Comparison of ENCODE assay signal across 14 mouse cellular contexts in genomic region chr2:166102893-166103292, GRCm38 (mm10). TPM values are rescaled to one million over a fixed set of nuclear protein-coding genes. Genes with fewer than 3 reads are reported as not detected.
DNase-seq lines count a peak whose midpoint lies in the region; ATAC-seq lines count a peak whose summit lies in the region.
"Had no signal": no experiment of that assay in that cellular context is flagged by ENCODE, and none has a peak within 500 bp of the region (broad histone marks: within the 10 kb centered on the region; RNA-seq: fewer than 3 reads in every experiment).

No protein-coding gene starts in this region.

- no peak overlapping the region for H3K4me3 ChIP-seq in neural tube, embryonic 11.5 days (ENCODE audit: low read depth, low read length)
- no peak overlapping the region for H3K4me3 ChIP-seq in neural tube, embryonic 13.5 days
- H3K4me3 ChIP-seq: forebrain, embryonic 13.5 days; liver, embryonic 12.5 days; stomach, embryonic 15.5 days had no signal

- DNase-seq in heart, adult 11 months, result peak; percentile 99
- no peak for DNase-seq in heart, postnatal 4 days
- peak; percentile 45 for DNase-seq in neural tube, embryonic 11.5 days (ENCODE audit: low spot score)
- DNase-seq in neural tube, embryonic 10.5 days (ENCODE audit: extremely low spot score, low spot score), result no peak
- DNase-seq in heart, postnatal 10 days, result peak; percentile 47 to 56
- DNase-seq in liver, result no peak
- no peak for DNase-seq in urinary bladder, postnatal 10 days (ENCODE audit: low spot score)
- DNase-seq: adrenal gland, postnatal 10 days; gastrocnemius, postnatal 25 days; lung, postnatal 4 days had no signal

- H3K9ac ChIP-seq in neural tube, embryonic 11.5 days (ENCODE audit: low read length), result no peak overlapping the region
- H3K9ac ChIP-seq in neural tube, embryonic 13.5 days, result no peak overlapping the region
- H3K9ac ChIP-seq: forebrain, embryonic 13.5 days; liver, embryonic 12.5 days; stomach, embryonic 15.5 days had no signal

- no peaks in the 10 kb centered on the region for H3K27me3 ChIP-seq in neural tube, embryonic 11.5 days (ENCODE audit: control insufficient read depth, insufficient read depth, low read length)
- 0 out of 2 replicates have a peak, but pooled peaks cover 3% of the 10 kb centered on the region for H3K27me3 ChIP-seq in neural tube, embryonic 13.5 days
- H3K27me3 ChIP-seq: forebrain, embryonic 13.5 days; liver, embryonic 12.5 days; stomach, embryonic 15.5 days had no signal

- ATAC-seq in neural tube, embryonic 11.5 days (ENCODE audit: insufficient read depth, low FRiP score, low TSS enrichment), result no peak
- 0 out of 2 replicates have a peak, but pooled peaks have one; percentile 29 for ATAC-seq in neural tube, embryonic 13.5 days (ENCODE audit: low read depth)
- ATAC-seq: forebrain, embryonic 13.5 days; liver, embryonic 12.5 days had no signal

- peaks cover 2% of the 10 kb centered on the region; the same call in 1 of the 2 replicates for H3K4me1 ChIP-seq in neural tube, embryonic 11.5 days (ENCODE audit: control insufficient read depth, insufficient read depth, low read length)
- H3K4me1 ChIP-seq in neural tube, embryonic 13.5 days (replicated peaks), result peaks cover 78% of the 10 kb centered on the region
- H3K4me1 ChIP-seq: liver, embryonic 12.5 days; stomach, embryonic 15.5 days had no signal

- intact Hi-C loops in heart, postnatal 10 days (cut with DNase I), result no loop called here

- H3K9me3 ChIP-seq in neural tube, embryonic 11.5 days (ENCODE audit: control insufficient read depth, low read length), result no peaks in the 10 kb centered on the region
- H3K9me3 ChIP-seq in neural tube, embryonic 13.5 days, result no peaks in the 10 kb centered on the region
- H3K9me3 ChIP-seq: forebrain, embryonic 13.5 days; liver, embryonic 12.5 days; stomach, embryonic 15.5 days had no signal

- H3K27ac ChIP-seq in neural tube, embryonic 11.5 days (ENCODE audit: low read depth, low read length), result no peak overlapping the region
- peak overlapping the region; percentile 70 for H3K27ac ChIP-seq in neural tube, embryonic 13.5 days (replicated peaks)
- H3K27ac ChIP-seq: forebrain, embryonic 13.5 days; liver, embryonic 12.5 days; stomach, embryonic 15.5 days had no signal

- 57% methylated on average over 7 of the region's 7 CpGs for WGBS in neural tube, embryonic 11.5 days
- 36% methylated on average over 7 of the region's 7 CpGs for WGBS in neural tube, embryonic 13.5 days

- H3K4me2 ChIP-seq in neural tube, embryonic 11.5 days (ENCODE audit: low read depth), result no peak overlapping the region
- no peak overlapping the region for H3K4me2 ChIP-seq in neural tube, embryonic 13.5 days
- H3K4me2 ChIP-seq: forebrain, embryonic 13.5 days; liver, embryonic 12.5 days; stomach, embryonic 15.5 days had no signal

- H3K36me3 ChIP-seq in neural tube, embryonic 11.5 days (ENCODE audit: control insufficient read depth, insufficient read depth, low read length), result peaks cover 8% of the 10 kb centered on the region
- no peaks in the 10 kb centered on the region for H3K36me3 ChIP-seq in neural tube, embryonic 13.5 days
- H3K36me3 ChIP-seq: liver, embryonic 12.5 days; stomach, embryonic 15.5 days had no signal

RNA-seq across cellular contexts. Expression of gene Sulf2, which starts 52.6 kb away (rescaled TPM):
- 100 to 1,000 TPM; 124 to 129 TPM for total RNA-seq in heart, postnatal 4 days (2021)
- 156 and 161 TPM in 2 replicates for polyA plus RNA-seq in neural tube, embryonic 11.5 days (2014; fragmentation: Nextera tagmentation; extraction: Ambion mirVana)
- 10 to 100 TPM; 84.5 to 88.7 TPM for total RNA-seq in heart, postnatal 10 days (2021)
- polyA plus RNA-seq in neural tube, embryonic 13.5 days (2015; fragmentation: Nextera tagmentation; extraction: Ambion mirVana), result 116 and 122 TPM in 2 replicates

Comparison
In these comparisons a context has a peak if more than half of its experiments do, and no peak if none do; other contexts are left out.
1. DNase-seq: peak in heart, adult 11 months (single experiment), neural tube, embryonic 11.5 days (single experiment) and heart, postnatal 10 days (2 of 2); none in heart, postnatal 4 days (single experiment), neural tube, embryonic 10.5 days (single experiment), liver (single experiment) and urinary bladder, postnatal 10 days (single experiment).